Mouse (Mus musculus) midbrain, embryonic 16.5 days (tissue): Measurements from ENCODE around the gene St6galnac3. TPM values are rescaled to one million over a fixed set of nuclear protein-coding genes. Genes with fewer than 3 reads are reported as not detected.

Experiments used
- ATAC-seq: fragments of 200-750 bp; cut with Nextera tagmentation; 2 replicates; pipeline ENCODE4 v1.8.0; 2017; ENCODE audit warnings: moderate TSS enrichment
- H3K27ac ChIP-seq: fragments of 300-500 bp; sonication (generic); 2 replicates; pipeline ENCODE4 v1.5.1; 2014; ENCODE audit warnings: mild to moderate bottlenecking, low read length, mixed read lengths
- H3K27me3 ChIP-seq: fragments of 300-500 bp; sonication (generic); 2 replicates; pipeline ENCODE4 v1.6.1; 2014; ENCODE audit warnings: low read depth, low read length, mixed read lengths; ENCODE audit not compliant: control insufficient read depth, insufficient read depth
- H3K36me3 ChIP-seq: fragments of 300-500 bp; sonication (generic); 2 replicates; pipeline ENCODE4 v1.6.1; 2014; ENCODE audit warnings: mild to moderate bottlenecking, low read length, moderate library complexity, mixed read lengths; ENCODE audit not compliant: control insufficient read depth, insufficient read depth
- H3K4me1 ChIP-seq: fragments of 300-500 bp; sonication (generic); 2 replicates; pipeline ENCODE4 v1.6.1; 2014; ENCODE audit warnings: mild to moderate bottlenecking, low read length, mixed read lengths; ENCODE audit not compliant: control insufficient read depth, insufficient read depth
- H3K4me2 ChIP-seq: fragments of 300-500 bp; sonication (generic); 2 replicates; pipeline ENCODE4 v1.6.1; 2014; ENCODE audit warnings: mild to moderate bottlenecking, low read length, mixed read lengths
- H3K4me3 ChIP-seq: fragments of 300-500 bp; sonication (generic); 2 replicates; pipeline ENCODE4 v1.5.1; 2014; ENCODE audit warnings: low read depth, mild to moderate bottlenecking, low read length, moderate library complexity, mixed read lengths
- H3K9ac ChIP-seq: fragments of 300-500 bp; sonication (generic); 2 replicates; pipeline ENCODE4 v1.6.1; 2014; ENCODE audit warnings: low read depth, low read length, mixed read lengths
- H3K9me3 ChIP-seq: fragments of 300-500 bp; sonication (generic); replicated peaks from 2 replicates; pipeline ENCODE4 v1.6.1; 2014; ENCODE audit warnings: mild to moderate bottlenecking, low read length, mixed read lengths; ENCODE audit not compliant: control insufficient read depth, poor library complexity, severe bottlenecking
- WGBS: fragments of 180-500 bp; shearing (Covaris S2); extraction: QIAGEN DNeasy Blood & Tissue Kit; methylation state at CpG from one replicate; pipeline ENCODE4 v1.1.7; 2014; 5-methylcytosine and 5-hydroxymethylcytosine counted together
- polyA plus RNA-seq: library from polyadenylated mRNA; unstranded; fragments of >200 nt; fragmentation: Nextera tagmentation; extraction: Ambion mirVana; gene quantifications from 2 replicates; pipeline ENCODE4 v1.2.1, GENCODE M21; 2015

St6galnac3 gene
- polyA plus RNA-seq, 1 experiment from 2014 or later = 19.1 TPM

GRCm38 (mm10) chr3:153605767-153606098 lies 119.2 kb downstream of the St6galnac3 start:
- Histone ChIP-seq H3K36me3 (no peaks in the 10 kb centered on the region), H3K9me3 (no peaks in the 10 kb centered on the region), H3K4me3 (no peak overlapping the region), H3K9ac (0 out of 2 replicates have a peak overlapping the region, but pooled peaks have one; percentile 1), H3K4me1 (peaks cover 12% of the 10 kb centered on the region), H3K27ac (peak overlapping the region; percentile 50), H3K4me2 (peak overlapping the region; percentile 27), H3K27me3 (no peaks in the 10 kb centered on the region)
- whole genome bisulfite sequencing = 26% methylated on average over 11 of the region's 11 CpGs
- ATAC-seq = 0 out of 2 replicates have a peak, but pooled peaks have one; percentile 15

- Histone ChIP-seq H3K27ac (peak overlapping the region; percentile 50; the same call in 1 of the 2 replicates), H3K9ac (0 out of 2 replicates have a peak overlapping the region, but pooled peaks have one; percentile 1), H3K36me3 (no peaks in the 10 kb centered on the region), H3K27me3 (no peaks in the 10 kb centered on the region), H3K4me1 (peaks cover 12% of the 10 kb centered on the region; the same call in 1 of the 2 replicates), H3K4me2 (peak overlapping the region; percentile 27), H3K4me3 (no peak overlapping the region), H3K9me3 (no peaks in the 10 kb centered on the region)
- 0 out of 2 replicates have a peak, but pooled peaks have one; percentile 27 for ATAC-seq
- 42% methylated on average over 19 of the region's 19 CpGs for WGBS
These were observed 119.7 kb downstream of the St6galnac3 start for GRCm38 (mm10) chr3:153605089-153605766.

DNA sequence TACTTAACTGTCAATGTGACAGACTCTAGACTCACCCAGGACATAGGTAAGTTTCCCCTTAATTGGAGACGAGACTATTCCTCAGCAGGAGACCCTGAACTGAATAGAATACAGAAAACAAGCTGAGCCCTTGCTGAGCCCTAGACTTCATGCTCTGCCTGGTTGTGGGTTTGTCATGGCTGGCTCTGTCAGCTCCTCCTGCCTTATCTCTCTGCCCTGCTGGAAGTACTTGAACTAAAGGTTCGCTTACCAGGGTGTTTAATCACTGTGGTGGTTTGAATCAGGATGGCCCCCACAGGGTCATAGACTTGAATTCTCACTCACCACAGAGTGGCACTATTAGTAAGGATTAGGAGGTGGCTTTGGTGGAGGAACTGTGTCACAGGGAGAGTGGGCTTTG lies 125.8 kb downstream of the St6galnac3 start:
- 58% methylated on average over 2 of the region's 2 CpGs for WGBS
- H3K27me3 ChIP-seq = no peaks in the 10 kb centered on the region
- H3K4me2 ChIP-seq = no peak overlapping the region
- H3K36me3 ChIP-seq = no peaks in the 10 kb centered on the region
- no peak overlapping the region for H3K4me3 ChIP-seq
- no peak for ATAC-seq
- H3K9ac ChIP-seq = no peak overlapping the region
- no peaks in the 10 kb centered on the region for H3K9me3 ChIP-seq
- peaks cover 3% of the 10 kb centered on the region for H3K4me1 ChIP-seq
- H3K27ac ChIP-seq = no peak overlapping the region

DNA sequence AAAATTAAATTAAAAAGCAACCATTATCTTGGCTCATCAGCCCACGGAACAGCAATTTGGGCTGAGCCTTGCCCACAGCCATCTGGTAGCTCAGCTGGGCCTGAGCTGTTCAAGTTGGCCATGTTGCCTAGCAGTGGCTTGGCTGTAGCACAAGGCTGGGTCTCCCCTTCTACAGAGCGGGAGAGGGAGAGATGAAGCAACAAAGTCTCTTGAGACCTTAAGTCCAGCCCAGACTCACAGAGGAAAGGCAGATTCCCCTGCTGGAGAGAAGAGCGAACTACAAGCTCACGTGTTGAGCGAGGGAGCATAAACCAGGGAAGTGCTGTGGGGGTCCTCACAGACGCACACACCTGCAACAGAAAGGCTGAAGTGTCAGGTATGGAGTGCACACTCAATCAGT lies 126.3 kb downstream of the St6galnac3 start:
- Histone ChIP-seq H3K4me3 (no peak overlapping the region), H3K4me2 (no peak overlapping the region), H3K9ac (no peak overlapping the region), H3K9me3 (no peaks in the 10 kb centered on the region), H3K27me3 (no peaks in the 10 kb centered on the region), H3K36me3 (no peaks in the 10 kb centered on the region), H3K27ac (no peak overlapping the region), H3K4me1 (peaks cover 6% of the 10 kb centered on the region)
- WGBS = 82% methylated on average over 6 of the region's 6 CpGs
- no peak for ATAC-seq

GRCm38 (mm10) chr3:153594531-153594930 lies 130.4 kb downstream of the St6galnac3 start:
- Histone ChIP-seq H3K27ac (no peak overlapping the region), H3K4me3 (no peak overlapping the region), H3K4me2 (no peak overlapping the region), H3K9ac (no peak overlapping the region), H3K36me3 (no peaks in the 10 kb centered on the region), H3K4me1 (peaks cover 16% of the 10 kb centered on the region), H3K27me3 (no peaks in the 10 kb centered on the region), H3K9me3 (no peaks in the 10 kb centered on the region)
- 64% methylated on average over 9 of the region's 9 CpGs for WGBS
- ATAC-seq = no peak

DNA sequence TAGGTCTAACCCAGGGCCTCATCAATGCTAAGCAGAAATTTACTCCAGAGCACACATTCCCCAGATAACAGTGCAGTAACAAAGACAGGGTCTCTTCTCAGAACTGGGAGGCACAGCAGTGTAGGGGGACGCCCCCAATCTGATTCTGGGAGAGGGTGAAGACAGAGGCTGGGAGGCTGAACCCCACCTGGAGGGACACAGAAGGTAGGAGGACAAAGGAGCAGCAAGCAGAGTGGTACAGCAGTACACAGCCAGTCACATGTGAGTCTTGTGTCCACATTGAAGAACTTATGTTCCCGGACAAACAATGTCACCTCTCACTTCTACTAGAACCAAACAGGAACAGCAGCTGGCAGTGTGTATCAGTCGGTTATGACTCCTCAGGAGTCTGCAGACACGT lies 131.0 kb downstream of the St6galnac3 start:
- WGBS = 72% methylated on average over 4 of the region's 4 CpGs
- ATAC-seq = no peak
- no peaks in the 10 kb centered on the region for H3K36me3 ChIP-seq
- no peak overlapping the region for H3K4me2 ChIP-seq
- no peak overlapping the region for H3K4me3 ChIP-seq
- no peaks in the 10 kb centered on the region for H3K9me3 ChIP-seq
- 0 out of 2 replicates have a peak overlapping the region, but pooled peaks have one; percentile 7 for H3K27ac ChIP-seq
- no peak overlapping the region for H3K9ac ChIP-seq
- no peaks in the 10 kb centered on the region for H3K27me3 ChIP-seq
- peaks cover 16% of the 10 kb centered on the region for H3K4me1 ChIP-seq

GRCm38 (mm10) chr3:153593103-153593502 lies 131.9 kb downstream of the St6galnac3 start:
- WGBS = 75% methylated on average over 3 of the region's 3 CpGs
- no peaks in the 10 kb centered on the region for H3K27me3 ChIP-seq
- H3K9ac ChIP-seq = no peak overlapping the region
- H3K9me3 ChIP-seq = no peaks in the 10 kb centered on the region
- H3K4me2 ChIP-seq = no peak overlapping the region
- peak overlapping the region; percentile 47; the same call in 1 of the 2 replicates for H3K27ac ChIP-seq
- no peaks in the 10 kb centered on the region for H3K36me3 ChIP-seq
- peaks cover 16% of the 10 kb centered on the region for H3K4me1 ChIP-seq
- no peak for ATAC-seq
- H3K4me3 ChIP-seq = no peak overlapping the region

- ATAC-seq = no peak
- H3K4me1 ChIP-seq = peaks cover 12% of the 10 kb centered on the region
- no peak overlapping the region for H3K4me3 ChIP-seq
- WGBS = 77% methylated on average over 1 of the region's 1 CpGs
- no peak overlapping the region for H3K9ac ChIP-seq
- no peaks in the 10 kb centered on the region for H3K9me3 ChIP-seq
- H3K27me3 ChIP-seq = no peaks in the 10 kb centered on the region
- no peak overlapping the region for H3K4me2 ChIP-seq
- H3K27ac ChIP-seq = no peak overlapping the region
- no peaks in the 10 kb centered on the region for H3K36me3 ChIP-seq
These were observed 137.4 kb downstream of the St6galnac3 start for GRCm38 (mm10) chr3:153587594-153587993.

- Histone ChIP-seq H3K36me3 (no peaks in the 10 kb centered on the region), H3K4me1 (peaks cover 15% of the 10 kb centered on the region), H3K9me3 (no peaks in the 10 kb centered on the region), H3K4me3 (no peak overlapping the region), H3K9ac (no peak overlapping the region), H3K27me3 (no peaks in the 10 kb centered on the region), H3K4me2 (no peak overlapping the region), H3K27ac (no peak overlapping the region)
- 44% methylated on average over 3 of the region's 3 CpGs for WGBS
- ATAC-seq = 0 out of 2 replicates have a peak, but pooled peaks have one; percentile 55
These were observed 140.1 kb downstream of the St6galnac3 start for GRCm38 (mm10) chr3:153584836-153585235.
